Mouse (Mus musculus) thymus, postnatal 4 days (tissue): ENCODE data around the gene Il17f.
A peak's percentile ranks its signal among the peaks of the same experiment; 100 is the strongest.
"Not testable (repeated sequence)": the region's sequence is repeated elsewhere in the genome, so short reads cannot be mapped to it uniquely, and the experiment has no call there.

ENCODE experiments used
- DNase-seq: peaks from one replicate; pipeline ENCODE4 v3.0.0; 2021

The Il17f gene

DNA sequence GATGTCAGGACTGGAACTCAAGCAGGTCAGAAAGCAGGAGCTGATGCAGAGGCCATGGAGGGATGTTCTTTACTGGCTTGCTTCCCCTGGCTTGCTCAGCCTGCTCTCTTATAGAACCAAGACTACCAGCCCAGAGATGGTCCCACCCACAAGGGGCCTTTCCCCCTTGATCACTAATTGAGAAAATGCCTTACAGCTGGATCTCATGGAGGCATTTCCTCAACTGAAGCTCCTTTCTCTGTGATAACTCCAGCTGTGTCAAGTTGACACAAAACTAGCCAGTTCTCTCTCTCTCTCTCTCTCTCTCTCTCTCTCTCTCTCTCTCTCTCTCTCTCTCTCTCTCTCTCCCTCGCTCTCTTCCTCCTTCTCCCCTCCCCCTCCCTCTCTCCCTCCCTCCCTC lies at the start of gene Il17f:
Il17f (minus strand) TSS at position 101 of the 400 bp plus-strand sequence.
- not testable (repeated sequence) for DNase-seq

DNA sequence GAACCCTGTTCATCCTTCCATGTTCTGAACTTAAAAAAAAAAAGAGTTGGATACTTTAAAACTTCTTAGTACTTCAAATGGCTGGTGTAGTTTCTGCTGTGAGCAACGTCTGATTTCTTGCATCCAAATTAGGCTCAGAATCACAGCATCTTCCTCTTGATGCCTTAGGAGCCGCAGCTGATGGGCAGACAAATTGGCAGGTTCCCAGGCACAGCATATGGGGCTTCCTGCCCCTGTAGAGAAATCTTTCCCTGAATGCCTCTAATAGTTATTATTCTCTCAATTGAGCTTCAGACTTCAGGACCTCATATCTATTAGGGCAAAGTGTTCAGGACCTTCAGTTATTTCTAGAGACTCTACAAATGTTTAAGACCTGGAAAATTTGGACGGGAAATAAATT lies 49.5 kb upstream of the Il17f start:
- no peak for DNase-seq

DNA sequence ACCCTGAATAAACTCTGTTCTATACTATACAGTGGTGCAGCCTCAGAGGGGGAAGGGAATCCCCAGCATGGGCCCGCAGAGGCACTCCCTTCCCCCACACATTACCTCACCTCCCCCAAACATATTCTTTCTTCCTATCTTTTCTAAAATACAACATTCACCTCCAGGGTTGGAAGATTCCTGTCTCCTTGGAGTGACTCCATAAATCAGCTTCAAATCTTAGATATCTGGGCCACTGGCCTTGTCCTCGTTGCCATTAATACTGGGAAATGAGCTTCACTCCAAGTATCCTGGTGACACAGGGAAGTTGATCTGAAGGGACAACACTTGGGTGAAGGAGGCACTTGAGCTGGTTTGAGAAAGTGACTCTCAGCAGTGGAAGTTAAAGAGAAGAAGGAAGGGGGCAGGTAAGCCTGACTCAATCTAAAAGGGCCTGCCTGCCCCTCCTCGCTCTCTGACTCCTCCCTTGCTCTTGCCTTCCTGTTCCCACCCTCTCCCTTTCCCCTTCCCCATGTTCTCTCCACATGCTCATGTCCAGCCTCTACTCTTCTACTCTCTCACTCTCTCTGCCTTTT lies 46.2 kb upstream of the Il17f start:
- no peak for DNase-seq

DNA sequence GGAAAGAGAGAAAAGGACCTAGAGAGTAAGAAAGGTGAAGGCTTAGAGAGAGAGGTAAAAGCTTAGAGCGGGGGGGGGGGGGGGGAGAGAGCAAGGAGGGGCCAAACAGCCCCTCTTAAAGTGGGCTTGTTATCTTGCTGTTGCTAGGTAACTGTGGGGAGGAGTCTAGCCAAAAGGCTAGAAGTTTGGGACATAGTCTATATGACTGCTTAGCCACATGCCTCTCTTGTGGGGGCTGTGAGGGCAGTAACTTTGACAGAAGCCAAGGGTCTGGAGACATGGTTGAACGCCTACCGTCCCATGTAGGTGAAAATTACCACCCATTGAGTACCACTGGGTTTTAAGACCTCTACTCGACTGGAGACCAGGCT lies 42.7 kb upstream of the Il17f start:
- no peak for DNase-seq

DNA sequence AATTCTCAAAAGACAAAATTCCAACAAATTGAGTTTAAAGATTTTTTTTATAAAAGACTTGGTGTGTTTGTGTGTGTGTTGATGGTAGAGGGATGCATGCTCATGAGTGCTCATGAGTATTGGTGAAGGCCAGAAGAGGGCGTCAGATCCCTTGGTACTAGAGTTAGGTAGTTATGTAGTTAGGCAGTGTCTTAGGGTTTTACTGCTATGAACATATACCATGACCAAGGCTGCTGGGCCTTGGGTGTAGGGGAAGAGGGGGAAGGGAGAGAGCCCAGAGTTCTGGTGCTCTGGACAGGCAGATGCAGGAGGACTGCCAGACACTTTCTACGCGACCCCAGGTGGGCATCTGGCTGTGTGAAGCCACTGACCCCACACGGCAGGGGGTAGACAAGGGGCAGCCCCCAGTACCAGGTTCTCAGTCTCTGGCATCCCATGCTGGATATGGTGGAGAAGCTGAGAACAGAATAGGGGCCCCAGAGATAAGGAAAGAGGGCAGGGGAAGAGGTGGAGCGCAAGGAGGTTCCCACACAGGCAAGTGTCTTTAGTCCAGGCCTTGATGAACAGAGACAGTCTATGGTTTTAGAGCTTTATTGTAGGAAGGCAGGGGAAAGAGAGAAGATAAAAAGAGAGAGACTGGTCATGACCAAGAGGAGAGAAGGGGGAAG lies 42.2 kb upstream of the Il17f start:
- no peak for DNase-seq

DNA sequence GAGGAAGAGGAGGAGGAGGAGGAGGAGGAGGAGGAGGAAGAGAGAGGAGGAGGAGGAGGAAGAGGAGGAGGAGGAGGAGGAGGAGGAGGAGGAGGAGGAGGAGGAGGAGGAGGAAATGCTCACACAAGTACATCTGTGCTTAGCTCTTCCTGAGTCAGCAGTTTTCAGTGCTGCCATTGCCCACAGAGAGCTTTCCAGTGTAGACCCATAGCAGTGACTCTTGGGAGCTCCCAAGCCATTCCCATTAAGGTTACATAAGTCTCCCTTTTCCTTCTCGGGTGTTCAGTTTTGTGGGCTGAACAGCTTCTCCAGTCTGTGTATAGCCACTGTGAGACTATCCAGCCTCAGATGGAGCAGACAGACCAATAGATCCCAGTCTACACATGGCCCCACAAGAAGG lies 40.1 kb upstream of the Il17f start:
- no peak for DNase-seq

DNA sequence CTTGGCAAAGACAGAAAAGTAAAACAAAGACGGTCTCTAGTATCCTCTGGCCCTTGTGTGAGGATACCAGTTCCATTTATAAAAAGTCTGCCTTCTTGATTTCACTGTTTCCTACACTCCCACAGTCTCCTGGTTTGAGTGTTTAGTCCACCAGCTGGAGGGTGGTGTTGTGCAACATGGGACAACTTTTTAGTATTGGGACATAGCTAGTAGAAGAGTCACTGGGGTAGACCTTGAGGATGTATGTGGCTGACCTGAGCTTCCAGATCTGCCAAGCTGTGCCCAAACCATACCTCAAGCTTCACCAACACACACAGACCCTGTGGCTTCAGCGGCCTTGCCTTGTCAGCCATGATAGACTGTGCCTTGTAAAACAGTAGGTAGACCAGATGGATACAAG lies 37.6 kb upstream of the Il17f start:
- no peak for DNase-seq

DNA sequence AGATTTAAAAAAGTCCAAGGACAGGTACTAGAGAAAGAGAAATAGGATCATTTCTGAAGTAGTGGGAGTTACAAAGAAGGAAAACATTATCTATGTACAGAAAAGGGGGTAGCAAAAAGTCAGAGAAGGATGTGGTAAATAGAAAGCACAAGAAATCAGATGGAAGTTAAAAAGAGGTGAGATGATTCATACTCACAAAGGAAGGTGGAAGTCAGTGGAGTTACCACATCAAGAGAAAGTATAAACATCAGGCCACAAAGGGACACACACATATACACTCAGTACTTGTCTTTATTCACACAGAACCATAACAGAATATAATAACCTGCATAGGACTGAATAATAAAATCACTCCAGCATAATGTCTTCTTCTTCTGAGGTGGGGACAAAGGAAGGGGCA lies 34.6 kb upstream of the Il17f start:
- DNase-seq: no peak

DNA sequence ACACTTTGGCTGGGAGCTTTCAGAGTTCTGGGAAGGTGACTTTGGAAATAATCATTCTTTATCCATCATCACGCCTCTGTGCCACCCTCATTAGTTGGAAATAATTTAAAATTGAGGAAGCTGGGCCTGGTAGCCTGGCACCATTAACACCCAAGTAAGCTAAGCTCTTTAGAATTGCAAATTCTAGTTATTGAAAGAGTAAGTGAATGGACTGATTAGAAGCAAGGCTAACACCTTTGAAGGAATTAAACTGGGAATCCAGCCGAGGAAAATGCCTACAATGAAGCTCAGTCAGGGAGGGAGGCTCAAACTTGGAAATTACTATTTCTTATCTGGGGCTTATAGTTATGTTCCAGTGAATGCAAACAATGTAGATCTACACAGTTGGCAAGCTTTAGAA lies 33.5 kb upstream of the Il17f start:
- DNase-seq: no peak

DNA sequence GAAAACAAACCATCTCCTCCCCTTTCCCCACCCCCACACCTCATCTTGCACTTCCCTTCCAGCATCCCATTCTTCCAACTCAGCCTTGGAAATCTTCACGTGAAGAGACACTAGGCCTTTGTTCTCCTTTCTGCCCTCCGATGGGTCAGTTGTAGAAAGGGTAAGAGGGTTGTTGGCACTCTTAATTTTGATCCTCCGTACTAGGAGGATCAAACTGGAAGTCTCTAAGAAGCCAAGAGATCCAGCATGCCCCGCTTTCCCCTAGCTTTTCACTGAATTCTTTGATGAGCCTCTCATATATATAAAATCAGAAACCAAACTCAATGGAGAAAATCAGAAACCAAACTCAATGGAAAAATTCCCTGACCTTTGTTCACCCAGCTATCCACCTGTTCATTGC lies 33.1 kb upstream of the Il17f start:
- no peak for DNase-seq

DNA sequence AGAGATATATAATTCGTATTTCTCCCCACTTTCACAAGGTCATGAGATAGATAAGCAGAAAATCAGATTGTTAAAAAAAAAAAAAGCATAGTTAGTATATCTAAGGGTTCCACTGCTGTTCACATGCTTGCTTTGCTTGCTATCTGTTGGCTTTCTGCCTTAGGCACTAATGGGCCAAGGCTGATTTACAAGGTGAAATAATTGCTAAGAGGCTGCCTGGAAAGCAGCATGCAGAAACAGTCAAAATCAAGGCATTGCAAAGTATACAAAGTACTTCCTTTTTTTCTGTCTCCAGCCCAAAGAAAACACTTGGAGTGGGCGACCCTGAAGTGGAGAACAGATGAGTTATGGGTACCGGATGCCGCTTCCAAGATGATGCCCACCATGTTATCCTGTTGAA lies 30.5 kb upstream of the Il17f start:
- DNase-seq: no peak

DNA sequence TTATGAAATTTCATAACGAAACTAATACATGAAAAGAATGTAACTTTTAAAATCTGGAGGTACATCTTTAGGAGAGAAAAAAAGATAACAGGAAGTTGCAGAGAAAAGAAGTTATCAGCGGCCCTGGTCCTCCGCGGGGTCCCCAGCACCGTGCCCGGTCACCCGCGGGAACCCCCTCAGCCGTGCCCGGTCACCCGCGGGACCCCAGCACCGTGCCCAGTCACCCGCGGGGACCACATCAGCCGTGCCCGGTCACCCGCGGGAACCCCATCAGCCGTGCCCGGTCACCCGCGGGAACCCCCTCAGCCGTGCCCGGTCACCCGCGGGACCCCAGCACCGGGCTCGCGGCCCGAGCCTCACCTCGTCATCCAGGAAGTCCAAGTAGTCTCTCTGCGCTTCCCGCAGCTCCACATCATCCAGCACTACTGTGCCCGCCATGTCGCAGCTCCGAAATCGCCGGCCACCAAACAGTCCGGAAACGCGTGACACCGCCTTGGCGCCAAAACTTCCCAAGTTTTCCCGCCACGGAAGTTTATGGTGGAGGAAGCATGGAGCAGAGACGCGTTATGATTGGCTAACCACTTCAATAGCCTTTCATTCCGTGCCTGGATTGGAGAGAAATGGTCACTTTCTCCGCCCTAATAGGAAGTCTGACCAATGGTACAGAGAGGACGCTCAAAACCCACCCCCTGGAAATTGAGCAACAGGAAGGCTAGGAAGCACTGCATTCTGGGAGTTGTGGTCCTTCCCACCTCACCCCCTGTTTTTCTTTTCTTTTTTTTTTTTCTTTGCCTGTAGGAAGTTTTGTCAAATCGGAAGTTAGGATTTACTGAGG lies 29.6 kb upstream of the Il17f start, which contains the start of gene Mcm3:
Mcm3 (minus strand) TSS at position 542 of the 835 bp plus-strand sequence.
- DNase-seq: peak; percentile 80

DNA sequence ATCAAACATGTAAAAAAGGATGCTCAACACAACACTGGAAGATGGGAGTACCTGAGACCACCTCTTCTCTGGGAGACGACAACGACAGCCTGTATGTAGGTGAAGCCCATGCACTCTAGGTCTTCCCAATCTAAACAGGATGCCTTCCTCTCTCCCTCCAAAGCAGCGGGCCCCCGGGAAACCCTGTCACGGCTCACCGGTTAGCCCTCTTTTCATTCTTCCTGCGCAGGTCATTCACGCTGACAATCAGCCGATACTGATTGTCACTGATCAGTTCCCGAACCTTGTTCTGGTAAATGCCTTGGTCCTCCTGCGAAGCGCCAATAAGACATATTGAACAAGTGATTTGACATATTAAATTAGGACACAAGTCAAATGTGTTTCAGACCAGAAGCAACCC lies 27.2 kb upstream of the Il17f start:
- DNase-seq: no peak

DNA sequence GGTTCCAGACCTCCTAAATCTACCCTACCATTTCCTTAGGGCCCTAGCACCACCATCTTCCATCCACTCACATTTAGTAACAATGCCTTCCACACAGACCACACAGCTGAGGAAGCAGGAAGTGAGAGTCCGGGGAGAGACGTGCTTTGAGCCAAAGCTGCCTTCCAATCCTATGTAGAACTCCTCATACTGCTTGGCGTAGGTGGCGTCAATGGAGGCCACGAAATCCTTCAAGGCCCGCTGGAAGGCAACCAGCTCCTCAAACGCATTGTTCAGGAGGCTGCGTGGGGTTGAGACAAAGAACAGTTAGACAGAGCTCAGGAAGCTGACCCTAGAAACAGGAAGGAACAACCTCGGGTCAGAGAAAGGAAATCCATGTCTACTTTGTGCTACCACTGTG lies 26.8 kb upstream of the Il17f start:
- no peak for DNase-seq

DNA sequence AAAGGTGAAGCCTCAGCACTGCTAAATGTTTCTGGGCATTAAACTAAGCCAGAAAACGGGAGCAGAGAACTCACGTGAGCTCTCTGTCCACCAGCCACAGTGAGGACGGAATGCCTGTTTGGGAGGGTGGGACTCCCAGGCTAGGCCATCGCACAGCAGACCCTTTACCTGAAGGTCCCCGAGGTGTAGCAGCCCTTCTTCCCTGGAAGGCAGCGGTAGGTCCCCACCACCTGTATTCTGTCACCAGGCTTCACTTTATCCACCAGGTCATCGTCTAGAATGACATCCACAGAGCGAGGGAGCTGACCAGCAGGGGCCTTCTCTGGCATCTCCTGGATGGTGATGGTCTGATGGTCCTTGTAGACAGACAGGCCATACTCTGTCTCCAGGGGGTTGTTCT lies 24.1 kb upstream of the Il17f start:
- DNase-seq: no peak

DNA sequence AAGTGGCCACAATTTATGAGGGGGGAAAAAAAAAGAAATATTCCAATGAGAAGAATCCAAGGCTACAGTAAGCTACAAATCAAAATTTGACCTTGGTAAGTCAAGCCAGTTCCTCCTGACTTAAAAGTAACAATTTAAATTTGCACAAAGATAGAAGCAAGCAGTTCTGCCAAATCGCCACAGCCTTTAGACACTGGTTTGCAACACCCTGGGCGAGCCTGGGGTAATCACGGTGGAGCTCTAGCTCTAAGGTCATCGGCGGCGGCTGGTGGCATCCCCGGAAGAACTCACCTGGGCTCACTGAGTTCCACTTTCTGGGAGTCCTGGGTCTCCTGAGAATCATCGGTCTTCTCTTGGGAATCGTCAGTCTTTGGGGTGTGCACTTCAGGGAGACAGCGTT lies 14.1 kb upstream of the Il17f start:
- DNase-seq: no peak

DNA sequence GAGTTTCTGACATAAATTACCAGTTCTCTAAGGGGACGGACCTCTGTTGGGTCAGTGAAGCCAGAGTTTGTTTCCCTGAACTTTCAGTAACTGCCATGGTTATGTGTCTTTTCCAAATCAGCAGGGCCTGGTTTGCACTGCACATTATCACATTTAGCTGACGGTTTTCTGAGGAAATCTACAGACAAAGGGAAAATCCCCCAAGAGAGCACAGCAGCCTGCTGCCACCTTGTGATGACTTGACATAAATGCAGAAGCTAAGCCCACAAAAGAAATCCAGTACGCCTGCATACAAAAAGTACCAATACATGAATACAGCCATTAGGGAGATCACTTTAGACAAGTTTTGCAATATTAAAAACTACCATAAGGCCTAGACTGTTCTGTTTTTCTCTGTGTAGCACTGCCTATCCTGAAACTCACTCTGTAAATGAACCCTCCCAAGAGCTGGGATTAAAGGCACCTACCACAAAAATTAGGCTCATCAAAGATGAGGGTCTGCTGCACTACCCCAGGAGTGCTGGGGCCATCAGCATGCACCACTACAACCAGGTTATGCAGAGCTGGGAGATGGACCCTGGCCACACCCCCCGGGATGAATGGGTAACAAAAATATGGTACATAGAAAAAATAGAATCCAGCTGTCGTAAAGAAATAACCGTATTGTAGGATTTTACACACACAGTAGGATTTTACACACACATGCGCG lies 11.4 kb upstream of the Il17f start:
- DNase-seq: no peak

DNA sequence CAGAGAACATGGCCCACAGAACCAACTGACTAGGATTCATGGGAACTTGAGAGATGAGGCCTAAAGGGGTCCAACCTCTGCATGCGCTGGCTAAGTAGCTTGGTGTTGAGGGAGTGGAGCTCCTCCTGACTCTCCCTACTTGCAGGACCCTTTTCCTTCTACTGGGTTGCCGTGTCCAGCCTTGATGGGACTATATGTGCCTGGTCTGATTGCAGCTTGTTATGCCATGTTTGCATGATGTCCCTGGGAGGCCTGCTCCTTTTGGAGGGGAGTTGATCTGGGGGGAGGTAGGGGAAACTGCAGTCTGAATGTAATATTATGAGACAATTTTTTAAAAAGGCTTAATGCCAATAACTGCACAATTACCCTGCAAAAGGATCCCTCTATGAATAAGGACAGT lies 10.9 kb upstream of the Il17f start:
- DNase-seq: no peak

DNA sequence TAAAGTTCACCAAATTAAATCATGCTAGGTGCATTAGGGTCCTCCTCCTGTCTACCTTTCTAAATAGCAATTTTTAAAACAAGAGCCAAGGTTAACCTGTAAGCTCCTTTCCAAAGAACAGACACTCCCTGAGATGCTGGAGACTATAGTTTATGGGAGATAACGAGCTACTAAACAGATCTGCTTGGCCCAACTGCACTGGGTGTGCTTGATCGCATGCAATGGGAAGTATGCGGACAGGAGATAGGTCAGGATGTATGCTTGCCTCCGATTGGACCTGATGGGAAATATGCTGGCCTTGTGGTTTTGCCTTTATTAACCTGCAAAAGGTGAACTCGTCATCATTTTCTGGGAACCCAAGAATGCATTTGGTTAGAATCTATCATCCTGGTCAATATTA lies 4.8 kb upstream of the Il17f start:
- DNase-seq: no peak

DNA sequence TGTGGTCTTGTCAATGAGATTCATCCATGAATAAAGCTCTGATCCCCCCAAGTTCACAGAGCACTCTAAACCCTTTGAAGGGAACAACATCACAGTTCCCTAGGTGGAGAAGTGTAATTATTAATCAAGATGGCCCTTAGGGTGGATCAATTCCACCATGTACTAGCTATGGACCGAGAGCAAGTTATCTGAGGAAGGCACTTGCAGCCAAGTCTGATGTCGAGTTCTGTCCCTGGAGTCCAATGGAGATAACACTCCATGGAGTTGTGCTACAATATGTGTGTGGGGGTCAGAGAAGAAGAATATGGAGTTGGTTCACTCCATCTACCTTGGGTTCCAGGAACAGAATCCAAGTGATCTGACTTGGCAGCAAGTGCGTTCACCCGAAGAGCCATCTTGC lies 4.3 kb upstream of the Il17f start:
- no peak for DNase-seq

DNA sequence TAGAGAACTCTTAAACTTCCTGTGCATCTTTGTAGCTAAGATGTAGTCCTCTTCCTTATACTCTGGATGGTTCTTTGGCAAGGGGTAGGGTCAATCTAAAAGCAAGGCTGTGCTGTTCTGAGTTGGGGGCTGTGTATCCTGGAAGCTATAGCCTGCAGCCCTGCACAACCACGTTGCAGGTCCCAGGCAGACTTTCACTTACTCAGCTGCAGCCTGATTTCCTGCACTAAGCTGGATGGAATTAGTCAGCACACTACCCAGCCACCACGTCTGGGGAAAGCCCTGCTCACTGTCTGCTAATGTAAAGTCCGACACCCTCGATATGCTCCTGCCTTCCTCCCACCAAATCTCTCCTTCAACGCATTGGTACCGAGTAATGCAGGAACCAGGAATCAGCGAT lies 997 bp upstream of the Il17f start:
- no peak for DNase-seq

DNA sequence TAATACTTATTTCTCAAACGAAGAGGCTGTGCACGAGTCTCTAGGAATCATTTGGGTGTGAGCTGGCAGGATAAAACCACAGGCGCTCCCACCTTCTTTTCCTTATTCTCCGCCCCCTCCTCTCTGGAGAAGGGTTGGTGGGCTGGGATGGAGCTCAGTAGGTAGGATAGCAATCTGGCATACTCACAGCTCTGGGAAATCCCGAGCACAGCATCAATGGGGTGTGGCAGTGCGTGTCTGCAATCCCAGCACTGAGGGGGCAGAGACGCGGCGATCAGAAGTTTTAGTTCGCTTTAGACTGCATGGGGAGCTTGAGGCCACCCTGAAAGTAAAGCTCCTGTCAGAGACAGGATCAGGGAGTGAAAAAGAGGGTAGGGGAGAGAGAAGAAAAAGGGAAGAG lies 2.0 kb downstream of the Il17f start:
- DNase-seq: no peak

DNA sequence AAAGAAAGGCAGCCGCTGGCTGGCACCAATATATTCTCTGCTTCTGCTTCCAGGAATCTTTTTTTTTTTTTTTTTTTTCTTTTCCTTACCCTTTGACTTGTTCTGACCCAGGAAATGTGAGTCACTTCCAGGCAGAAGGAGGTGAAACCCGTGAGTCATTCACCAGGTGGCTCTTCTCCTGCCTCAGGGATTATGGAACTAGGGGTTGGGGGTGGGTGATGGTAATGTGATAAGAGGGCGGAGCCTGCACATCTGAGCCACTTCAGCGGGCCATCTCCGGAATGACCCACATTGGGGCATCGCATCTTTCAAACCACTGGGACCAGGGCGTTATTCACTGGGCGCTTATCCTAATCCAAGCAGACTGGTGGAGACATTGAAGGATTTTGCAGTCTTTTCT lies 3.4 kb downstream of the Il17f start:
- no peak for DNase-seq

DNA sequence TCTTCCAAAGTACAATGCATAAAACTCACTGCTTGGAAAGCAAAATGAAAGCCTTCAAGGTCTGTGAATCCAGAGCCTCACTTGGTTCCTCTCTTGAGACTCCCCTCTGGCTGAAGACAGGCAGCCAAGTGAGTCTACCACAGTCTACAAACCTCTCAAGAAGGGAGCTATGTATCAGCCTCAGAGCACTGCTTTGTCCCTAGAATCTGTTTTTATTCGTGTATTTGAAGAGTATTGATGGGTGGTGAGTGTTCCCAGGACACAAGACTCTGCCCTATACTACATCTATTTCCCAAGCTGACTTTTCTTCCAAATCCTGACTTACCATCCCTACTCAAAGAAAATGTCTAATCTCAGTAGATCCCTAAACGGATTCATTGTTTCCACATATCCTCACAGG lies 12.1 kb downstream of the Il17f start:
- DNase-seq: no peak
